Mouse (Mus musculus): ENCODE results near the gene Tmprss11b. TPM values are rescaled to one million over a fixed set of nuclear protein-coding genes. Genes with fewer than 3 reads are reported as not detected.
A peak's percentile ranks its signal among the peaks of the same experiment; 100 is the strongest.
"Not testable (repeated sequence)": the region's sequence is repeated elsewhere in the genome, so short reads cannot be mapped to it uniquely, and the experiment has no call there.

Gene Tmprss11b
- not detected in 2 replicates for polyA plus RNA-seq (2012; rRNA removed)

DNA sequence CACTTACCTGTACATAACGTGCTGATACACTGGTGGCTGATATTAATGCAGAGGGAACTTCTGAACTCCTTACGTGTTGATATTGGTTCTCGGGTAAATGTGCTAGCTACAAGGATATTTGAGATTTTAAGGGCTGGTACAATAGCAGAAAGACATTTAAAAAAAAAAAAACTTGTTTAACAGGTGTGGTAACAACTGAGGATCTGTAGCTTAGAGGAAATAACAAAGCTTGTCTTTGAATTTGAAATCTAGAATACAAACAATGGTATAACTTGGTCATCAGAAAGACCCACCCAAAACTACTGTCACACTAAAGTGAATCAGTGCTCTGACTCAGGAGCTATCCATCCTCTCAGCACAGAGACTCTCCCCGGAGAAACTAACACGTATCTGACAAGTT is at the start of gene Tmprss11b:
TSS of gene Tmprss11b (minus strand) at position 101 of the 400 bp plus-strand sequence.
- TF ChIP-seq POLR2A (IDR thresholded peaks at IDR 0.05; ENCODE audit: low read depth, low read length), result no peak
- H3K27me3 ChIP-seq (replicated peaks; ENCODE audit: control insufficient read depth, insufficient read depth, low read length), result no peaks in the 10 kb centered on the region
- H3K27ac ChIP-seq (ENCODE audit: insufficient read depth, low read depth, low read length), result no peak within 1 kb of the TSS
- H3K36me3 ChIP-seq (ENCODE audit: control insufficient read depth, insufficient read depth, low read length), result no peaks in the 10 kb centered on the region
- no peak for DNase-seq
- WGBS, result 68% methylated on average over 5 of the region's 5 CpGs
- H3K4me1 ChIP-seq (ENCODE audit: control insufficient read depth, insufficient read depth, low read length), result no peaks in the 10 kb centered on the region
- no peak within 1 kb of the TSS for H3K4me3 ChIP-seq (ENCODE audit: insufficient read depth, low read depth, low read length)

DNA sequence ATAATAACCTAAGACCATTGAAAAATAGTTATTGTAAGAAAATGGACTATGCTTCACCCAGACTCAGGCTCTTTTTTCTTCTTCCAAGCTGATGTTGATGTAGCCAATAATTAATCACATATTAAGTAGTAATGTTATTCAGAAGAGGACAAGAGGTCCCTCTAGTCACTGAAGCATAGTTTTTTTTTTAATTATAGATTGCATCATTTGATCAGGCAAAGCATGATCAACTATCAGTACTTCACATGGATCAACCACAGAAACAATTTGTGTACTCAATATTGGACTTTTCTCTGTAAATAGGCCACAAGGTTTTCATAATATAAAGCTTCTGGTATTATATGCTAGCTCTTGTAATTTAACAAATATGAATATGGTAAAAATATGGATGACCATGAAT is 48.9 kb upstream of the Tmprss11b start:
- no peak for DNase-seq
- Histone ChIP-seq H3K4me3 (ENCODE audit: insufficient read depth, low read depth, low read length) (no peak overlapping the region), H3K27me3 (replicated peaks; ENCODE audit: control insufficient read depth, insufficient read depth, low read length) (no peaks in the 10 kb centered on the region), H3K4me1 (ENCODE audit: control insufficient read depth, insufficient read depth, low read length) (no peaks in the 10 kb centered on the region), H3K36me3 (ENCODE audit: control insufficient read depth, insufficient read depth, low read length) (no peaks in the 10 kb centered on the region), H3K27ac (ENCODE audit: insufficient read depth, low read depth, low read length) (no peak overlapping the region)
- TF ChIP-seq CTCF (conservative IDR thresholded peaks at IDR 0.05; ENCODE audit: insufficient read depth, insufficient read length, low read depth, low read length) (no peak), POLR2A (IDR thresholded peaks at IDR 0.05; ENCODE audit: low read depth, low read length) (no peak)

DNA sequence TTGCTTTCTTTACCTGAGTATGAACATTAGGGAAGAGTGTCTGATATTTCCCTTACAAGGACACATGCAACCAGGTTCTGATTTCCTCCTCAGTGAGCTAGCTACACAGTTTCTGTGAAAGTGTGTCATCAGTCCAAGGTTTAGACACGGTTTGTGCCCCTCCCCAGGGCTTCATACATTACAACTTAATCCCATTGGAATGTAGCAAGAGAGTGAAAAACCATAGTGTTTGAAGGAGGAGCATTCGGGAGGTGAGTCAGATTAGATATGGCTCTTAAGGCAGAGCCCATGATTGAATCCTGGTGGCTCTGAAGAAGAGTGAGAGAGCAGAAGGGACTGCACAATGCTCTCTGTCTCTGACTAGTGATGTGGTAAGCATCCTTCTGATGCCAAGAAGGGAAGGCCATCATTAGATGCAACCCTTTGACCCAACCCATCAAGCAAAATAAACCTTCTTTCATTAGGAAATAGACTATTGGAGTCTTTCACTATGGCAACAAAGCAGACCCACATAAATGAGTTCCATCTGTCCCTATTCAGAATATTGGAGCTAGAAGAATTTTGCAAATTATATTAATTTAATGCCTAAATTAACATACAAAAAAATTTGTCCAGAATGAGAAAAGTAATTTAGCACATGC is 46.8 kb upstream of the Tmprss11b start:
- Histone ChIP-seq H3K4me1 (ENCODE audit: control insufficient read depth, insufficient read depth, low read length) (no peaks in the 10 kb centered on the region), H3K36me3 (ENCODE audit: control insufficient read depth, insufficient read depth, low read length) (no peaks in the 10 kb centered on the region)

DNA sequence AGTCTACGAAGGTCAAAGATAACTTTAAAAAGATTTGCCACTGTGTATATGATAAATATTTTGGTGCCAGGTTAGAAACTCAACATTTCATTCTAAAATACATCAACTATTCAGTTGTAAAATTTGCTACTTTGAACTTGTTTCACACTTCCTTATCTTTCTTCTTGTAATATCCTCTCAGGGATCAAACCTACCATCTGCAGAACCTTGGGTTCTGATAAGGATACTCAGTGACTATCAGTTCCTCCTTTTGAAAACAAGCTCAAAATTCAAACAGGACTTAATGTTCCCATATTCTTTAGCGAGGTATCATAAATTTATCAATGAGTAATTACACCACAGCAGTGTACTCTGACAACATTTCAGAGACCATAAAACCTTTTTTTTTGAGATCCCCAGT is 38.8 kb upstream of the Tmprss11b start:
- no peak for TF ChIP-seq POLR2A (IDR thresholded peaks at IDR 0.05; ENCODE audit: low read depth, low read length)
- no peak for TF ChIP-seq CTCF (conservative IDR thresholded peaks at IDR 0.05; ENCODE audit: insufficient read depth, insufficient read length, low read depth, low read length)
- Histone ChIP-seq H3K27ac (ENCODE audit: insufficient read depth, low read depth, low read length) (no peak overlapping the region), H3K36me3 (ENCODE audit: control insufficient read depth, insufficient read depth, low read length) (no peaks in the 10 kb centered on the region), H3K4me3 (ENCODE audit: insufficient read depth, low read depth, low read length) (no peak overlapping the region), H3K27me3 (replicated peaks; ENCODE audit: control insufficient read depth, insufficient read depth, low read length) (no peaks in the 10 kb centered on the region), H3K4me1 (ENCODE audit: control insufficient read depth, insufficient read depth, low read length) (no peaks in the 10 kb centered on the region)
- WGBS, result 84% methylated on average over 2 of the region's 2 CpGs
- DNase-seq, result no peak

More for the DNA sequence above, 46.8 kb upstream of the Tmprss11b start:
- Histone ChIP-seq H3K27me3 (replicated peaks; ENCODE audit: control insufficient read depth, insufficient read depth, low read length) (no peaks in the 10 kb centered on the region), H3K27ac (ENCODE audit: insufficient read depth, low read depth, low read length) (no peak overlapping the region), H3K4me3 (ENCODE audit: insufficient read depth, low read depth, low read length) (no peak overlapping the region)
- TF ChIP-seq POLR2A (IDR thresholded peaks at IDR 0.05; ENCODE audit: low read depth, low read length) (no peak), CTCF (conservative IDR thresholded peaks at IDR 0.05; ENCODE audit: insufficient read depth, insufficient read length, low read depth, low read length) (no peak)
- no peak for DNase-seq
- WGBS, result 68% methylated on average over 2 of the region's 2 CpGs

DNA sequence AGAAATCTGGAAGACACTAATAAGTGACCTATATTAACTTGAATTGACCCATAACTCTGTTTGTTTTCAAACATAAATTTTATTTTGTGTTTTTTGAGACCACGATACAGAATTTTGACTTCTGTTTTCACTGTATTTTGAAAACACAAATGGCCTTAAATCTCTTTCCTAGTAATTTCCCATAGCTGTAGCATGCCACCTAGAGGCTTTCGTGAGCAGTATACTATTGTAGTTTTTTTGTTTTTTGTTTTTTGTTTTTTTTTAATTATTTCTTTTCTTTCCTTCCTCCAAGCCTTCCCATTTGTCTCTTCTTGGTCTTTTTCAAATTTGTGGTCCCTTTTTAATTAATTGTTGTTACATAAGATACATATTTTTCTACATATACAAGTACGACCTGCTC is 28.8 kb upstream of the Tmprss11b start:
- no peak for DNase-seq
- TF ChIP-seq POLR2A (IDR thresholded peaks at IDR 0.05; ENCODE audit: low read depth, low read length), result no peak
- TF ChIP-seq CTCF (conservative IDR thresholded peaks at IDR 0.05; ENCODE audit: insufficient read depth, insufficient read length, low read depth, low read length), result no peak
- Histone ChIP-seq H3K27me3 (replicated peaks; ENCODE audit: control insufficient read depth, insufficient read depth, low read length) (no peaks in the 10 kb centered on the region), H3K36me3 (ENCODE audit: control insufficient read depth, insufficient read depth, low read length) (no peaks in the 10 kb centered on the region), H3K4me3 (ENCODE audit: insufficient read depth, low read depth, low read length) (no peak overlapping the region), H3K4me1 (ENCODE audit: control insufficient read depth, insufficient read depth, low read length) (no peaks in the 10 kb centered on the region), H3K27ac (ENCODE audit: insufficient read depth, low read depth, low read length) (no peak overlapping the region)
- WGBS, result 77% methylated on average over 3 of the region's 3 CpGs

DNA sequence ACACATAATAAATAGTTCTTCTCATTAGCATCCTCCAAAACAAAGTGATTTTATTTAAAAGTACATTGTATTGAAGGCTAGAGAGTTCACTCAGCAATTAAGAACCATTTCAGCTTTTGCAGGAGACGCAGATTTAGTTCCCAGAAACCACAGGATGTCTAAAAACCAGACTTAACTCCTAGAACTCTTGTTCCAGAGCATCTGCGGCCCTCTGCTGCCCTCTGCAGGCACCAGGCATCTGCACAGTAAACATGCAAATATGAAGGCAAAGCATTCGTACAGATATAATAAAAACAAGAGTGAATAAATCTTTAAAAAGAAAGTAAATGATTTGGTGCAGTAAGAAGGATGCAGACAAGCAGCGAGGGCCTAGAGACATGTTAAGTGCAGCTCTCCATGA is 8.5 kb upstream of the Tmprss11b start:
- Histone ChIP-seq H3K36me3 (ENCODE audit: control insufficient read depth, insufficient read depth, low read length) (no peaks in the 10 kb centered on the region), H3K27ac (ENCODE audit: insufficient read depth, low read depth, low read length) (no peak overlapping the region), H3K4me3 (ENCODE audit: insufficient read depth, low read depth, low read length) (no peak overlapping the region), H3K4me1 (ENCODE audit: control insufficient read depth, insufficient read depth, low read length) (no peaks in the 10 kb centered on the region), H3K27me3 (replicated peaks; ENCODE audit: control insufficient read depth, insufficient read depth, low read length) (no peaks in the 10 kb centered on the region)
- 48% methylated on average over 4 of the region's 4 CpGs for WGBS
- peak; percentile 52 for DNase-seq
- peak; percentile 76 for TF ChIP-seq CTCF (conservative IDR thresholded peaks at IDR 0.05; ENCODE audit: insufficient read depth, insufficient read length, low read depth, low read length)
- no peak for TF ChIP-seq POLR2A (IDR thresholded peaks at IDR 0.05; ENCODE audit: low read depth, low read length)

DNA sequence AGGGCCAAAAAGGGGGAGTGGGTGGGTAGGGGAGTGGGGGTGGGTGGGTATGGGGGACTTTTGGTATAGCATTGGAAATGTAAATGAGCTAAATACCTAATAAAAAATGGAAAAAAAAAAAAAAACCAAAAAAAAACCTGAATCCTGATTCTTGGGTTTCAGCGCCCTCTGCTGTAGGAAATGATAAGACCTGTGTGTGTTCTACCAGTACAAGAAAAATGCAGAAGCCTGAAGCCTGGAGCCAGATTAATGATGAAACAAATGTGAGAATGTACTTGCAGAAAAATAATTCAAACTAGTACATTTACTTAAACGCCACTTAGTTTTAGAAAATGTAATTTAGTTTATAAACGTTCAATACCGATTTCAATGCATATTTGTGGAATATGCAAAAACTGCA is 27.0 kb downstream of the Tmprss11b start:
- peak; percentile 39 for DNase-seq
- WGBS, result 31% methylated on average over 4 of the region's 4 CpGs
- not testable (repeated sequence) for H3K4me1 ChIP-seq (ENCODE audit: control insufficient read depth, insufficient read depth, low read length); H3K4me3 ChIP-seq (ENCODE audit: insufficient read depth, low read depth, low read length); H3K36me3 ChIP-seq (ENCODE audit: control insufficient read depth, insufficient read depth, low read length); H3K27me3 ChIP-seq (replicated peaks; ENCODE audit: control insufficient read depth, insufficient read depth, low read length); H3K27ac ChIP-seq (ENCODE audit: insufficient read depth, low read depth, low read length)
- peak; percentile 20; the same call in 1 of the 2 replicates for TF ChIP-seq CTCF (conservative IDR thresholded peaks at IDR 0.05; ENCODE audit: insufficient read depth, insufficient read length, low read depth, low read length)
